ENCODE assay signal across 8 mouse cellular contexts in the genomic region with DNA sequence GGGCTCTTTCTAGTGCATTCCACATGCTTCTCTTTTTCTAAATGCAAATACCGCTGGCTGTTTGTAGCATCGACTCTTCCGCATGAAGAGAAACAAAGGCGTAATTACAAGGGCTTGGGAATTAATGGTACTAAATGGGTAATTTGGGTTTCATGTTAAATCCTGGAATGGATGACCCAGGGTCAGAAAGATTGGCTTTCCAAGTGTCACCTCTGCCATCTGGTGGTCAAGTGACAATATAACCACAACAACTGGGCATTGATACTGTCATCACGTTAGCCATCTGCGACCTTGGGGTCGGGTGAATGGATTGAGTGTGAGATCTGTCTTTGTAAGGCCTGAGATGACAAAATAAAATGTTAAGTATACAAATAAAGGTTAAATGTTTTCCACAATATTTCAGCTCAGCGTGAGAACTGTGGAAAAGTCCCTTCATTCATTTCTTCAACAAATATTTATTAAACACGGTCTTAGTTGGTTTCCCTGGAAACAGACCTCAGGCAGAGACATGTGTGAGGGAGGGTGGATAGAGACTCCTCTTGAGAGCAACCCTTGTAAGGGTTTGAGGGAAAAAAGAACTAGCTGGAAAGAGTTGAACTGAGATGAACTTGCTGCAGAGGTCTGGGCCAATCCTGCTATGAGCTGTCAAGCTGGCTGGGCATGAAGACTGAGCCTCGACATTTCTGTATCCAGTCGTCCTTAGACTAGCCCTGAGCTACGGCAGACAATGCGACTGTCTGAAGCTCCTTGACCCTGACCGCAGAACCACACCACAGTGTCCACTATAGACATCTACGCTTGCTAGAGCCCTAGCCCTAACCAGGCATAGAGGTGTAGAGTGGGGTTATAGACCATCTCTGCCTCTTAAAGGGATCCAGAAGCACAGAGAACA. TPM values are rescaled to one million over a fixed set of nuclear protein-coding genes. Genes with fewer than 3 reads are reported as not detected.
A peak's percentile ranks its signal among the peaks of the same experiment; 100 is the strongest.
DNase-seq lines count a peak whose midpoint lies in the region; ATAC-seq and TF ChIP-seq lines count a peak whose summit lies in the region.

No protein-coding gene starts in this region.

- H3K27me3 ChIP-seq in cerebellum, adult 2 months (ENCODE audit: control insufficient read depth, insufficient read depth, low read length), result no peaks in the 10 kb centered on the region; the same call in 1 of the 2 replicates
- no peaks in the 10 kb centered on the region for H3K27me3 ChIP-seq in thymus, adult 2 months (ENCODE audit: control insufficient read depth, insufficient read depth, low read length)
- no peaks in the 10 kb centered on the region; the same call in 1 of the 2 replicates for H3K27me3 ChIP-seq in midbrain, embryonic 10.5 days (ENCODE audit: low read depth, poor library complexity, severe bottlenecking)

- peak; percentile 51; the same call in 1 of the 2 replicates for TF ChIP-seq CTCF in cerebellum, adult 2 months (IDR thresholded peaks at IDR 0.05; ENCODE audit: borderline replicate concordance, insufficient read depth, low read depth, low read length)
- no peak for TF ChIP-seq CTCF in thymus, adult 2 months (IDR thresholded peaks at IDR 0.05; ENCODE audit: borderline replicate concordance, control insufficient read depth, extremely low read depth, insufficient read depth, low read length, poor library complexity)

- no peaks in the 10 kb centered on the region for H3K9me3 ChIP-seq in midbrain, embryonic 10.5 days (replicated peaks)

- no peaks in the 10 kb centered on the region for H3K4me1 ChIP-seq in cerebellum, adult 2 months (ENCODE audit: control insufficient read depth, insufficient read depth, low read length)
- 0 out of 2 replicates have a peak, but pooled peaks cover under 1% of the 10 kb centered on the region for H3K4me1 ChIP-seq in thymus, adult 2 months (replicated peaks; ENCODE audit: control insufficient read depth, insufficient read depth, low read length)
- H3K4me1 ChIP-seq in midbrain, embryonic 10.5 days, result peaks cover 20% of the 10 kb centered on the region

- peak in 1 of 2 experiments; percentile 20 for DNase-seq in cerebellum, adult 2 months
- no peak for DNase-seq in cerebellum, adult 8-10 months
- DNase-seq in thymus, postnatal 0 days (ENCODE audit: low spot score), result peak; percentile 21
- DNase-seq in thymus, adult 2 months, result no peak
- DNase-seq in midbrain, embryonic 10.5 days (ENCODE audit: low spot score), result peak; percentile 45
- no peak for DNase-seq in frontal cortex, postnatal 36 days (ENCODE audit: low spot score in 2 of 2)
- no peak for DNase-seq in left cerebral cortex, postnatal 36 days (ENCODE audit: low spot score in 2 of 2)

- peak; percentile 64 to 67 for ATAC-seq in hematopoietic stem cell, adult 5-6 weeks (replicated peaks in 1 of 2; ENCODE audit: insufficient read depth in 1 of 2, low FRiP score in 2 of 2, low TSS enrichment in 1 of 2, low read depth in 1 of 2, poor library complexity in 2 of 2, severe bottlenecking in 2 of 2)

- TF ChIP-seq POLR2A in cerebellum, adult 2 months (IDR thresholded peaks at IDR 0.05; ENCODE audit: borderline replicate concordance, insufficient read depth, low read length), result no peak
- TF ChIP-seq POLR2A in thymus, adult 2 months (IDR thresholded peaks at IDR 0.05; ENCODE audit: control insufficient read depth, extremely low read depth, insufficient read depth, low read length, poor library complexity), result no peak

- no peak overlapping the region for H3K27ac ChIP-seq in cerebellum, adult 2 months (ENCODE audit: insufficient read depth, low read length)
- no peak overlapping the region for H3K27ac ChIP-seq in thymus, adult 2 months (ENCODE audit: control insufficient read depth, insufficient read depth, low read length)
- peak overlapping the region; percentile 35 for H3K27ac ChIP-seq in midbrain, embryonic 10.5 days (replicated peaks)

- WGBS in cerebellum, adult 2 months, result 46% methylated on average over 15 of the region's 15 CpGs
- WGBS in thymus, adult 2 months, result 71% methylated on average over 15 of the region's 15 CpGs
- WGBS in midbrain, embryonic 10.5 days, result 51% methylated on average over 15 of the region's 15 CpGs

- no peak overlapping the region for H3K4me3 ChIP-seq in cerebellum, adult 2 months (replicated peaks; ENCODE audit: insufficient read depth, low read depth, low read length)
- H3K4me3 ChIP-seq in thymus, adult 2 months (ENCODE audit: control insufficient read depth, insufficient read depth, low read length), result no peak overlapping the region
- H3K4me3 ChIP-seq in midbrain, embryonic 10.5 days, result no peak overlapping the region

- intact Hi-C loops in left cerebral cortex, postnatal 36 days (cut with DNase I), result no loop called here

- no peaks in the 10 kb centered on the region for H3K36me3 ChIP-seq in thymus, adult 2 months (ENCODE audit: control insufficient read depth, insufficient read depth, low read length)
- H3K36me3 ChIP-seq in midbrain, embryonic 10.5 days, result no peaks in the 10 kb centered on the region

RNA-seq across cellular contexts. Expression of a gene that starts 14.7 kb away (rescaled TPM):
- 6.8 and 8.1 TPM in 2 replicates for polyA plus RNA-seq in cerebellum, adult 2 months (2012; rRNA removed)
- 9.0 and 12.3 TPM in 2 replicates for polyA plus RNA-seq in thymus, postnatal 0 days (2015; fragmentation: Nextera tagmentation; extraction: Ambion mirVana)
- polyA plus RNA-seq in thymus, adult 2 months (2012; rRNA removed), result 40.1 and 40.6 TPM in 2 replicates
- total RNA-seq in hematopoietic stem cell, adult 5-6 weeks (2017), result 29.8 and 49.2 TPM in 2 replicates
- polyA plus RNA-seq in midbrain, embryonic 10.5 days (2016; fragmentation: Nextera tagmentation; extraction: Ambion mirVana), result 10.3 and 10.8 TPM in 2 replicates
- 10 to 100 TPM; 11.3 to 14.8 TPM for total RNA-seq in left cerebral cortex, postnatal 36 days (2021)

RNA-seq across cellular contexts. Expression of a gene that starts 31.0 kb away (rescaled TPM):
- 4.8 and 5.3 TPM in 2 replicates for polyA plus RNA-seq in cerebellum, adult 2 months (2012; rRNA removed)
- 0.33 TPM in 2 replicates for polyA plus RNA-seq in thymus, postnatal 0 days (2015; fragmentation: Nextera tagmentation; extraction: Ambion mirVana)
- 0.59 and 0.66 TPM in 2 replicates for polyA plus RNA-seq in thymus, adult 2 months (2012; rRNA removed)
- 0.06 TPM in 1 of 2 replicates, not detected in the other for total RNA-seq in hematopoietic stem cell, adult 5-6 weeks (2017)
- polyA plus RNA-seq in midbrain, embryonic 10.5 days (2016; fragmentation: Nextera tagmentation; extraction: Ambion mirVana), result 2.9 and 4.0 TPM in 2 replicates
- total RNA-seq in left cerebral cortex, postnatal 36 days (2021), result 1 to 10 TPM; 4.6 to 6.5 TPM

Comparison
In these comparisons a context has a peak if more than half of its experiments do, and no peak if none do; other contexts are left out.
1. DNase-seq: peak in thymus, postnatal 0 days (single experiment) and midbrain, embryonic 10.5 days (single experiment); none in cerebellum, adult 8-10 months (single experiment), thymus, adult 2 months (single experiment), frontal cortex, postnatal 36 days (0 of 2) and left cerebral cortex, postnatal 36 days (0 of 2).